Mouse (Mus musculus) stomach, postnatal 0 days (tissue): ENCODE results near the gene Arid3c. TPM values are rescaled to one million over a fixed set of nuclear protein-coding genes. Genes with fewer than 3 reads are reported as not detected.

Source experiments
- ATAC-seq: fragments of 200-750 bp; cut with Nextera tagmentation; 2 replicates; pipeline ENCODE4 v1.8.0; 2017; ENCODE audit not compliant: low FRiP score, low TSS enrichment
- DNase-seq: peaks from one replicate; pipeline ENCODE4 v3.0.0-alpha.2; 2016; ENCODE audit warnings: low spot score
- H3K27ac ChIP-seq: fragments of 300-500 bp; sonication (generic); replicated peaks from 2 replicates; pipeline ENCODE4 v1.5.1; 2014; ENCODE audit warnings: mild to moderate bottlenecking, control low read depth
- H3K27me3 ChIP-seq: fragments of 300-500 bp; sonication (generic); 2 replicates; pipeline ENCODE4 v1.6.1; 2014; ENCODE audit warnings: low read length; ENCODE audit not compliant: control insufficient read depth, insufficient read depth
- H3K36me3 ChIP-seq: fragments of 300-500 bp; sonication (generic); 2 replicates; pipeline ENCODE4 v1.6.1; 2014; ENCODE audit warnings: low read length, mixed read lengths; ENCODE audit not compliant: control insufficient read depth, insufficient read depth
- H3K4me1 ChIP-seq: fragments of 300-500 bp; sonication (generic); replicated peaks from 2 replicates; pipeline ENCODE4 v1.6.1; 2014; ENCODE audit warnings: antibody characterized with exemption; ENCODE audit not compliant: control insufficient read depth, insufficient read depth
- H3K4me2 ChIP-seq: fragments of 300-500 bp; sonication (generic); replicated peaks from 2 replicates; pipeline ENCODE4 v1.6.1; 2014; ENCODE audit warnings: low read depth, mild to moderate bottlenecking, control low read depth, moderate library complexity
- H3K4me3 ChIP-seq: fragments of 300-500 bp; sonication (generic); 2 replicates; pipeline ENCODE4 v1.5.1; 2014; ENCODE audit warnings: low read depth, low read length, control low read depth
- H3K9ac ChIP-seq: fragments of 300-500 bp; sonication (generic); 2 replicates; pipeline ENCODE4 v1.6.1; 2014; ENCODE audit warnings: mild to moderate bottlenecking, low read length, control low read depth, mixed read lengths
- H3K9me3 ChIP-seq: fragments of 300-500 bp; sonication (generic); 2 replicates; pipeline ENCODE4 v1.6.1; 2016; ENCODE audit warnings: low read length; ENCODE audit not compliant: control insufficient read depth
- CTCF ChIP-seq: IDR thresholded peaks from 2 replicates; pipeline ENCODE4 v1.5.1; 2016; ENCODE audit warnings: antibody characterized with exemption, low read depth, mild to moderate bottlenecking, moderate library complexity
- EP300 ChIP-seq: optimal IDR thresholded peaks from 2 replicates; pipeline ENCODE3; 2016; ENCODE audit warnings: antibody characterized with exemption
- WGBS: fragments of 180-500 bp; shearing (Covaris S2); extraction: QIAGEN DNeasy Blood & Tissue Kit; methylation state at CpG from one replicate; pipeline ENCODE4 v1.1.7; 2014; 5-methylcytosine and 5-hydroxymethylcytosine counted together
- polyA plus RNA-seq: library from polyadenylated mRNA; unstranded; fragments of >200 nt; fragmentation: Nextera tagmentation; extraction: Ambion mirVana; gene quantifications from 2 replicates; pipeline ENCODE4 v1.2.1, GENCODE M21; 2015

Gene Arid3c
- polyA plus RNA-seq, 1 experiment from 2014 or later: 0.05 TPM

DNA sequence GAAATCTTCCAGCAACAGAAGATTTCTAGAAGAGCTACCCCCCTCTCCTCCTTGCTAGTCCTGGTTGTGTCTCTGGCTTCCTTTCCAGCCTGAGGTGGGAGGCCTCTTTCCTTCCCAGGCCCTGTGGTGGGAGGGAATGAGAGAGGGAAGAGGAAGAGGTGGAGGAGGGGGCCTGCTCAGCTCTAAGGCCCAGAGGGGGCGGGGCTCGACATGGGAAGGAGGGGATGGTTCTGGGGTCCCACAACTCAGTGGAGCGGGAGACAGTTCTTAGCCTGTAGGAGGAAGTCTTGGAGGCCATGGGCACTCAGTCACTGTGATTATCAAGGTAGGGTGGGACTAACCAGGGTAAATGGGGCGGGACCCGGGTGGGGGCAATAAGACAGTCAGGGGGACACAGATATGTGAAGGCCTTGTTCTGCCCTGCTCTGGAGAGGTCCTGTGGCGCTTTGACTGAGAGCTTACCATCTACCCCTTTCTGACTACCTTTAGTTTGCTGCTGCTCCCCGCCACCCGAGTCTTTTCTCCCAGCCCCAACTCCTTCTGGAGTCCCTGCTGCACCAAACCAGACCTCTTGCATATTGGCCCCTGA, 31.3 kb upstream of the Arid3c start:
- TF ChIP-seq EP300 (no peak), CTCF (no peak)
- no peaks in the 10 kb centered on the region for H3K9me3 ChIP-seq
- ATAC-seq: 0 out of 2 replicates have a peak, but pooled peaks have one; percentile 9
- peak; percentile 33 for DNase-seq
- WGBS: 51% methylated on average over 8 of the region's 8 CpGs
- H3K36me3 ChIP-seq: peaks cover 5% of the 10 kb centered on the region; the same call in 1 of the 2 replicates
- peak overlapping the region; percentile 89 for H3K27ac ChIP-seq
- no peaks in the 10 kb centered on the region for H3K27me3 ChIP-seq
- H3K4me3 ChIP-seq: peak overlapping the region; percentile 4; the same call in 1 of the 2 replicates
- peaks cover 11% of the 10 kb centered on the region; the same call in 1 of the 2 replicates for H3K4me1 ChIP-seq
- H3K9ac ChIP-seq: peak overlapping the region; percentile 27; the same call in 1 of the 2 replicates
- peak overlapping the region; percentile 59 for H3K4me2 ChIP-seq

DNA sequence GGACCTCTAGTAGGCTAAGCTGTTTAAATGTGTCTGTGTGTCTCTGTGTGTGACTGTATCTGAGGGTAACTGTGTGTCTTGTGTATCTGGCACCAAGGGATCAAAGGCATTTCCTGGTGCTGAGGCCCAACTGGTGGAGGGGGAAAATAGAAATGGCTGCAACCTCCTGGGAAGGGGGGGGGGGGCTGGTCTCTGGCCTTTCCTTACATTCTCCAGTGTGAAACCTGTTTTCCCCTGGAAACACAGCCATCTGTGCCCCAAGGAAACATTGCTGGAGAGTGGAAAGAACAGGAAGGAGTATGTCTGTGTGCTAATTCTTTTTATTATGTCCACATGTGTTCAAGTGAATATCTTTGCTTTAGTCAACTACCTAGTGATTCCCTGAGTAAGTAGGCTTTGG, 30.7 kb upstream of the Arid3c start:
- H3K36me3 ChIP-seq: peaks cover 5% of the 10 kb centered on the region; the same call in 1 of the 2 replicates
- H3K9me3 ChIP-seq: no peaks in the 10 kb centered on the region
- peak overlapping the region; percentile 89 for H3K27ac ChIP-seq
- no peak for DNase-seq
- ATAC-seq: no peak
- H3K9ac ChIP-seq: no peak overlapping the region
- H3K4me3 ChIP-seq: peak overlapping the region; percentile 43; the same call in 1 of the 2 replicates
- peaks cover 11% of the 10 kb centered on the region; the same call in 1 of the 2 replicates for H3K4me1 ChIP-seq
- H3K27me3 ChIP-seq: no peaks in the 10 kb centered on the region
- TF ChIP-seq EP300: no peak
- TF ChIP-seq CTCF: no peak
- peak overlapping the region; percentile 59 for H3K4me2 ChIP-seq

DNA sequence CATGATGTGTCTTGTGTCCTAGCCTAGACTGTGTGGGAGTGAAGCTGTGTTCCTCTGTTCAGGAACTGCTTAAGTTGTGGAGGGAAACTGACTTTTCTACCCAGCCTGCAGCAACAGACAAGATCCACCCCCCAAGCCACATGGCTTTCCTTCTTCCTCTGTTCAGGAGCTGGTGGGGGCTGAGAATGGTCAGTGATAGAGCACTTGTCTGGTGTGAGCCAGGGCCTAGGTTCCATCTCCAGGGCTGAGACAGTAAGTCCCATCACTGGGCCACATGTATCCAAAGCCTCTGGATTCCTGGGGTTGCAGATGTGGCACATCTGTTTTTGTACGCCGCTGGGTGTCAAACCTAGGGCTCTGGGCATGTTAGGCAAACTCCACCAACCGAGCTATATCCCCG, 30.0 kb upstream of the Arid3c start:
- no peak for DNase-seq
- WGBS: 45% methylated on average over 4 of the region's 4 CpGs

DNA sequence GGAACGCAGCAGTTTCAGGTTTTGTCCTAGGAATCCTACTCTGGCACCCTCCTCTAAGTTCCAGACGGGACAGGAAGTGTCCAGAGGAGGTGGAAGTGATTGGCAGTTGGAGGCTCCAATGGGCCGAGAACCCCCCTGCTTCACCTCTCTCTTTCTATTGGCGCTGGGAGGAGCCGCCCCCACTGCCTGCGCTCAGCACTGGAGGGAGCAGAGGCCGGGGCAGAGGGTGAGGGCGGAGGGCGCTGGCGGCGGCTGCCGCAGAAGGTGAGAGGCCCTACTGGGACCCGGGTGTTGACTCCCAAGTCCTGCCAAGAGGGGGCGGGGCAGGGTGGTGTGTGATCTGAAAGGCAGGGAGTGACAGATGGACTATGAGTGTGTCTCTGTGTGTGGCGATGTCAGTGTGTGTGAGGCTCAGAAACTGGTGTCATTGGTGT, 29.4 kb upstream of the Arid3c start:
- DNase-seq (peak; percentile 93), ATAC-seq (peak; percentile 94)
- Histone ChIP-seq H3K27ac (peak overlapping the region; percentile 89), H3K9me3 (no peaks in the 10 kb centered on the region), H3K4me2 (peak overlapping the region; percentile 59), H3K4me3 (peak overlapping the region; percentile 43), H3K9ac (peak overlapping the region; percentile 56), H3K36me3 (peaks cover 5% of the 10 kb centered on the region; the same call in 1 of the 2 replicates), H3K27me3 (no peaks in the 10 kb centered on the region), H3K4me1 (peaks cover 11% of the 10 kb centered on the region; the same call in 1 of the 2 replicates)
- under 1% methylated on average over 15 of the region's 15 CpGs for WGBS
- no peak for TF ChIP-seq EP300
- peak; percentile 55 for TF ChIP-seq CTCF

More for the DNA sequence above, 30.0 kb upstream of the Arid3c start:
- Histone ChIP-seq H3K4me1 (peaks cover 11% of the 10 kb centered on the region; the same call in 1 of the 2 replicates), H3K4me2 (peak overlapping the region; percentile 59), H3K9me3 (no peaks in the 10 kb centered on the region), H3K27ac (peak overlapping the region; percentile 89), H3K4me3 (peak overlapping the region; percentile 43), H3K9ac (peak overlapping the region; percentile 56), H3K36me3 (peaks cover 5% of the 10 kb centered on the region; the same call in 1 of the 2 replicates), H3K27me3 (no peaks in the 10 kb centered on the region)
- TF ChIP-seq CTCF (no peak), EP300 (no peak)
- ATAC-seq: peak; percentile 5; the same call in 1 of the 2 replicates

DNA sequence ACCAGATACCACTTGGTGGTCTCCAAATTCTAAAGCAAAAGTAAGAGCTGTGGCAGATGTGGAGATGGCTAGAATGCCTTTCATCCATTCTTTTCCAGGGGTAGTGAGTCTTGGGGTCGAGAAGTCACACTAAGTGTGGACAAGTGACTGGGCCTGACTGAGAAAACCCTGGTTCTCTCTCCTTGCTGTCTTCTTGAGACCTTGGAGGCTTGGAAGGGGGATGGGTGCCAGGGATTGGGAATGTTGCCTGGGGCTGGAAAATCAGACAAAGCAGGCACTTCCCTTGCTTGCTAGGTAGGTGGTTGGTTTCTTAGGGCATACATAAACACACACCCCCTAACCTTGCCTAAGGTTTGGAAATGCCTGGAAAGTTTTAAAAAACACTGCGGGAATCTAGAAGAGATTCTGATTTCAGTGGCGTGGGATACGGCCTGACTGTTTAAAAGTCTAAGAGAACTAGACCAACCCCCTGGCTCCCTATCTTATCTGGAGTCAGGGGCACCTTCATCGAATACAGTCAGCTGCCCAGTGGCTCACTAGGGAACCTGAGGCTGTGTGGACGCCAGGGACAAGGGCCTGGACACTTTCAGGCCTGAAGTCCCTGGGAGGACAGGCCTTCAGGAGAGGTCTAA, 28.8 kb upstream of the Arid3c start:
- Histone ChIP-seq H3K4me1 (peaks cover 11% of the 10 kb centered on the region; the same call in 1 of the 2 replicates), H3K4me3 (peak overlapping the region; percentile 43)

DNA sequence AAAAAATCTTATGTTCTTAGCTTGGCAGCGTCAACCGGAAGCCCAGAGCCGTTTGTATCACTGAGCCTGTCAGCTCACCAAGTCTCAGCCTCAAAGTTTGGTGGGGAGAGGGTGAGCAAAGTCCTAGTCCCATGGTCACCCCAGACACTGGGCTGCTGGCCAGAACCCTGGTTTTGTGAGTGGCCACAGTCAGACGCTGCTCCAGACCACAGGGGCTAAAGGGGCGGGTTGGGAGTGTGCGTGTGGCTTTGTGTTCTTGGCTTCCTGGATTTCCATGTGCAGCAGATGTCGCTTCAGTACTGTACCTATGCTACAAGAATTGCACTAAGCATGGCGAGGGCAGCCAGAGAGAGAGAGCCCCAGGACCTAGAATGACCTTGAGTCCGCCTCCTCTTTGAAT, 28.3 kb upstream of the Arid3c start:
- Histone ChIP-seq H3K36me3 (peaks cover 5% of the 10 kb centered on the region; the same call in 1 of the 2 replicates), H3K4me1 (peaks cover 11% of the 10 kb centered on the region; the same call in 1 of the 2 replicates), H3K4me3 (no peak overlapping the region), H3K27me3 (no peaks in the 10 kb centered on the region), H3K9ac (no peak overlapping the region), H3K9me3 (no peaks in the 10 kb centered on the region), H3K27ac (peak overlapping the region; percentile 89), H3K4me2 (no peak overlapping the region)
- ATAC-seq (no peak), DNase-seq (peak; percentile 46)
- 74% methylated on average over 9 of the region's 9 CpGs for WGBS
- no peak for TF ChIP-seq EP300
- TF ChIP-seq CTCF: no peak

More for the DNA sequence above, 28.8 kb upstream of the Arid3c start:
- DNase-seq (no peak), ATAC-seq (peak; percentile 27)
- WGBS: 29% methylated on average over 6 of the region's 6 CpGs
- Histone ChIP-seq H3K27ac (peak overlapping the region; percentile 89), H3K27me3 (no peaks in the 10 kb centered on the region), H3K9ac (peak overlapping the region; percentile 56), H3K9me3 (no peaks in the 10 kb centered on the region), H3K36me3 (peaks cover 5% of the 10 kb centered on the region; the same call in 1 of the 2 replicates), H3K4me2 (peak overlapping the region; percentile 59)
- TF ChIP-seq CTCF: no peak
- TF ChIP-seq EP300: no peak
